Mouse (Mus musculus) neural tube, embryonic 11.5 days (tissue): Measurements from ENCODE around the gene Gm11985. TPM values are rescaled to one million over a fixed set of nuclear protein-coding genes. Genes with fewer than 3 reads are reported as not detected.

Experiments used
- ATAC-seq: fragments of 200-750 bp; cut with Nextera tagmentation; 2 replicates; pipeline ENCODE4 v1.8.0; 2017; ENCODE audit warnings: moderate number of reproducible peaks, mild to moderate bottlenecking, moderate TSS enrichment, moderate library complexity; ENCODE audit not compliant: insufficient read depth, low FRiP score, low TSS enrichment
- DNase-seq: peaks from one replicate; pipeline ENCODE4 v3.0.0-alpha.2; 2015; ENCODE audit warnings: low spot score
- H3K27ac ChIP-seq: fragments of 300-500 bp; sonication (generic); 2 replicates; pipeline ENCODE4 v1.5.1; 2014; ENCODE audit warnings: low read depth, mild to moderate bottlenecking, low read length
- H3K27me3 ChIP-seq: fragments of 300-500 bp; sonication (generic); 2 replicates; pipeline ENCODE4 v1.6.1; 2014; ENCODE audit warnings: mild to moderate bottlenecking, low read length, mixed read lengths; ENCODE audit not compliant: control insufficient read depth, insufficient read depth
- H3K36me3 ChIP-seq: fragments of 300-500 bp; sonication (generic); 2 replicates; pipeline ENCODE4 v1.6.1; 2014; ENCODE audit warnings: mild to moderate bottlenecking, low read length, moderate library complexity, mixed read lengths; ENCODE audit not compliant: control insufficient read depth, insufficient read depth
- H3K4me1 ChIP-seq: fragments of 300-500 bp; sonication (generic); 2 replicates; pipeline ENCODE4 v1.6.1; 2014; ENCODE audit warnings: low read length, mixed read lengths; ENCODE audit not compliant: control insufficient read depth, insufficient read depth
- H3K4me2 ChIP-seq: fragments of 300-500 bp; sonication (generic); 2 replicates; pipeline ENCODE4 v1.6.1; 2014; ENCODE audit warnings: low read depth, mild to moderate bottlenecking, moderate library complexity
- H3K4me3 ChIP-seq: fragments of 300-500 bp; sonication (generic); 2 replicates; pipeline ENCODE4 v1.5.1; 2014; ENCODE audit warnings: low read depth, low read length
- H3K9ac ChIP-seq: fragments of 300-500 bp; sonication (generic); 2 replicates; pipeline ENCODE4 v1.6.1; 2014; ENCODE audit warnings: mild to moderate bottlenecking, low read length
- H3K9me3 ChIP-seq: fragments of 300-500 bp; sonication (generic); 2 replicates; pipeline ENCODE4 v1.6.1; 2016; ENCODE audit warnings: low read length; ENCODE audit not compliant: control insufficient read depth
- WGBS: fragments of 180-500 bp; shearing (Covaris S2); extraction: QIAGEN DNeasy Blood & Tissue Kit; methylation state at CpG from one replicate; pipeline ENCODE4 v1.1.7; 2014; 5-methylcytosine and 5-hydroxymethylcytosine counted together
- polyA plus RNA-seq: library from polyadenylated mRNA; unstranded; fragments of >200 nt; fragmentation: Nextera tagmentation; extraction: Ambion mirVana; gene quantifications from 2 replicates; pipeline ENCODE4 v1.2.1, GENCODE M21; 2014

Gm11985 gene
- polyA plus RNA-seq, 1 experiment from 2014 or later: not detected

DNA sequence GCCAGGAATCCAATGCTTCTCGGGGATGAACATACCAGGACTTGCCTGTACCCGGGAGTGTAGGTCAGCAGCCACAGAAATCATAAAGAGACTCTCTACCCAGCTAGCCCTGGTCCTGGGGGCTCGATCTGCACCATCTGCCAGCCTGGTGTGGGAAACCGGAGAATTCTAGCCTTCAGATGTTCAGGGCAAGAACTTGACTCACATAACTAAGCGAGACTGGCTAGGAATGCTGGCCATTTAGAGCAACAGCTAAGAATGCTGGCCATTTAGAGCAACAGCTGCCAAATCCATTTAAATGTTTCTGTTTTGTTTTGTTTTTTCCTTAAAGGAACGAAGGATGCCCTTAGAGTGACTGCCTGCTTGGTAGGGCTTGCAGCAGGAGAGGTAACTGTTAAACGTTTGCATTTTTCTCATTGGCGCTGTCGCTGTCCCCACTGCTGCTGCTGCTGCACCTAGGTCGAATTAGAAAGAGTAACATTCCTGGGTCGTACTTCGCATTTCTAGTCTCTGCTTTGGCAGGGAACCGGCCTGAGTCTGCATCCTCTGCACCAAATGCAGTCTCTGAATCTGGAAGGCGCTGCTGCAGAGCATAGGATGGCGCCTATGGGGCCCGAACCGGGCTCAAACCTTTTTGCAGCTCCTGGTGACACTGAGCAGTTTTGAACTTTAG lies 23.9 kb upstream of the Gm11985 start:
- Histone ChIP-seq H3K4me2 (peak overlapping the region; percentile 86; the same call in 1 of the 2 replicates), H3K9me3 (no peaks in the 10 kb centered on the region), H3K9ac (no peak overlapping the region), H3K4me3 (peak overlapping the region; percentile 56), H3K27ac (no peak overlapping the region), H3K27me3 (peaks cover 14% of the 10 kb centered on the region), H3K4me1 (peaks cover 11% of the 10 kb centered on the region), H3K36me3 (no peaks in the 10 kb centered on the region)
- no peak for ATAC-seq
- DNase-seq: no peak
- 14% methylated on average over 17 of the region's 17 CpGs for whole genome bisulfite sequencing

DNA sequence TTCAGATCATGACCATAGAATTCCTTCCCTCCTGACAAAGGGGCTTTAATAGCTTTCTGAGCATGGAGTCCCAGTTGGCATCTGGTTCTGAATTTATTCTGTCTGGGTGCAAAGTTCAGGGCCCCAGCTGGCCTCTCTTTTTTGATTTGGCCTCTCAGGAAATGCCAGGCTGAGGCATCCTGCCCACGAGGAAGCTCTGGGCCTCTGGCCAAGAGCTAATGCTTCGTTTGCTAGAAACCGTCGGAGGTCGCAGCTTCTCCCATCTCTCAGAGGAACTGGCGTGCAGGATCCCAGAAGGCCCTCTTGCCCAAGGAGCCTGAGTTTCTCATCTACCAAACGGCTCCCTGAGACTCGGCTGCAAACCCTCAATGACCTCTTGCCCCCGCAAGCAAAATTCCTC lies 22.8 kb upstream of the Gm11985 start:
- Histone ChIP-seq H3K4me1 (peaks cover 11% of the 10 kb centered on the region), H3K9me3 (no peaks in the 10 kb centered on the region), H3K9ac (no peak overlapping the region), H3K4me3 (no peak overlapping the region), H3K27ac (no peak overlapping the region), H3K4me2 (no peak overlapping the region), H3K36me3 (no peaks in the 10 kb centered on the region), H3K27me3 (peaks cover 14% of the 10 kb centered on the region)
- WGBS: 21% methylated on average over 9 of the region's 9 CpGs
- peak; percentile 24 for DNase-seq
- ATAC-seq: no peak

DNA sequence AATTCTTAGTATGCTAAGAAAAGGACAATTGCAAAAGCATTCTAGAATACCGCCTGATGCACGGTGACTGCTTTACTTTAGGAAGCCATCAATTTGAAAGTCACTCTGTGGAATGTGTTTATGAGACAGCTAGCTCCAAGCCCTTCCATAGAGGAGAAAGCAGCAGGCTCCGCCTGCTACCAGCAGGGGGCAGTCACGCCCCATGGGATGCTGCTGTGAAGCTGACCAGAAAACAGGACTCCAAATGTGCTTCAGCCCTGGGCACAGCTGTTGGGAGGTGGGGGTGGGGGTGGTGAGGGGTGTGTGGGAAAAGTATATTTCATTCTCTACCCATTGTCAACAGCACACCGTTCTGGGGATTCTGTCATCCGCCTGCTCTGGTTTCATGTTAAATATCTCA lies 22.0 kb upstream of the Gm11985 start:
- DNase-seq: peak; percentile 82
- H3K27me3 ChIP-seq: peaks cover 14% of the 10 kb centered on the region
- peak; percentile 20 for ATAC-seq

DNA sequence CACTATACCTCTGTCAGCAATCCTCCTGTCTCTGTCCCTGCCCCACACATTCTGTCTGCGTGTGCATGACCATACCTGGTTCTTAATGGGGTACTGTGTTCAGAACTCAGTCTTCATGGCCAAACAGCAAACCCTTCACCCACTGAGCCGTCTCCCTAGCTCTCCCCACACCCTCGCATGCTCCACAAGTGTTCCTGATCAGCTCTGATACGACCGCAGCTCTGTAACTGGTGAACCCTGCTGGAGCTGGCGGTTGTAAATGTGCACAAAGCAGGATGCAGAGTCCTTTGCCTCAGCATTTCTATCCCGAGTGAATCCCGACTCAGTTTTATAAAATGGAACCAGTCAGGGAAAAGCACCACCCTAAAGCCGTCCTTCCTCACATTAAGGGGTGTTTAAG lies 15.5 kb upstream of the Gm11985 start:
- H3K9me3 ChIP-seq: no peaks in the 10 kb centered on the region
- H3K4me3 ChIP-seq: no peak overlapping the region
- WGBS: 89% methylated on average over 9 of the region's 9 CpGs
- H3K27me3 ChIP-seq: no peaks in the 10 kb centered on the region
- no peaks in the 10 kb centered on the region for H3K4me1 ChIP-seq
- DNase-seq (no peak), ATAC-seq (no peak)
- H3K4me2 ChIP-seq: no peak overlapping the region
- H3K36me3 ChIP-seq: no peaks in the 10 kb centered on the region
- H3K9ac ChIP-seq: no peak overlapping the region
- H3K27ac ChIP-seq: no peak overlapping the region

More for the DNA sequence above, 22.0 kb upstream of the Gm11985 start:
- 15% methylated on average over 6 of the region's 6 CpGs for WGBS
- Histone ChIP-seq H3K4me1 (peaks cover 11% of the 10 kb centered on the region), H3K4me2 (no peak overlapping the region), H3K9ac (no peak overlapping the region), H3K27ac (no peak overlapping the region), H3K9me3 (no peaks in the 10 kb centered on the region), H3K36me3 (no peaks in the 10 kb centered on the region), H3K4me3 (no peak overlapping the region)

DNA sequence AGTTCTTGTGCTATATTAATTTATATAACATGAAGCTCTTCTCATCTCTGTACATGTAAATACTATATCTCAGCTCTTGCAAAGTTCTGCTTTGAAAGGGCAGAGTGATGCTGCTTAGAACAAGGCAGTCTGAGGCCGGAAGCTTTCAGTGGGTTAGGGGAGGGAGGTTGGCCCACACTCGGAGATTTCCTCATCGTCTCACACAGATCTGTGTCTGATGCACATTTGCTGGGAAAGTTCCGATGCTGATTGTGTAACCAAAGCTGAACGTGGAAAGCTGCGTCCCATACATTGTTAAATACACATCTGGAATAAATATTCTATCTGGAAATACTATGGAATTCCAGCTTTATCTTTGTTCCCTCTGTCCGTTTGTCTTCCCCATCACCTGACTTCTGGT lies 13.8 kb upstream of the Gm11985 start:
- H3K9ac ChIP-seq: no peak overlapping the region
- no peak overlapping the region for H3K27ac ChIP-seq
- no peak for ATAC-seq
- WGBS: 85% methylated on average over 7 of the region's 7 CpGs
- no peak overlapping the region for H3K4me2 ChIP-seq
- no peaks in the 10 kb centered on the region for H3K36me3 ChIP-seq
- no peak overlapping the region for H3K4me3 ChIP-seq
- no peak for DNase-seq
- no peaks in the 10 kb centered on the region for H3K9me3 ChIP-seq
- H3K4me1 ChIP-seq: peaks cover 2% of the 10 kb centered on the region; the same call in 1 of the 2 replicates
- no peaks in the 10 kb centered on the region for H3K27me3 ChIP-seq

DNA sequence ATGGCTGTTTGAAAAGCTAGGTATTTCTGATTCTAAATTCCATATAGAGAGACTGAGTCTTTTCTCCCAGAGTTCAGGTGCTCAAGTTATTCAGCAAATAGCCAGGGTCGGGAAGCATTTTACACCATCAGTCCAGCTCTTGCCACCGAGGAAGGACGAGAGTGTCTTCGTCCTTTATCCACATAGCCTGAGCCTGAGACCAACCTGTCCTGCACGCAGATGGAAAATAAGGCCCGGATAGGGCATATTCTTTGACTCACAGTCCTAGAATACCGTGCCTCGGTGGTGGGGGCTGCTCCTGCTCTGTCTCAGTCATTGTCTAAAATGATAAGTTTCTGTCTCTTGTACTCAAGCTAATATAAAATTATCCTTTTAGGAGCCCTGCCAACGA lies 12.0 kb upstream of the Gm11985 start:
- Histone ChIP-seq H3K36me3 (no peaks in the 10 kb centered on the region), H3K27me3 (no peaks in the 10 kb centered on the region), H3K4me3 (no peak overlapping the region), H3K27ac (no peak overlapping the region), H3K4me1 (peaks cover 2% of the 10 kb centered on the region; the same call in 1 of the 2 replicates), H3K9ac (no peak overlapping the region), H3K9me3 (no peaks in the 10 kb centered on the region), H3K4me2 (no peak overlapping the region)
- 81% methylated on average over 9 of the region's 9 CpGs for WGBS
- no peak for DNase-seq
- ATAC-seq: no peak

DNA sequence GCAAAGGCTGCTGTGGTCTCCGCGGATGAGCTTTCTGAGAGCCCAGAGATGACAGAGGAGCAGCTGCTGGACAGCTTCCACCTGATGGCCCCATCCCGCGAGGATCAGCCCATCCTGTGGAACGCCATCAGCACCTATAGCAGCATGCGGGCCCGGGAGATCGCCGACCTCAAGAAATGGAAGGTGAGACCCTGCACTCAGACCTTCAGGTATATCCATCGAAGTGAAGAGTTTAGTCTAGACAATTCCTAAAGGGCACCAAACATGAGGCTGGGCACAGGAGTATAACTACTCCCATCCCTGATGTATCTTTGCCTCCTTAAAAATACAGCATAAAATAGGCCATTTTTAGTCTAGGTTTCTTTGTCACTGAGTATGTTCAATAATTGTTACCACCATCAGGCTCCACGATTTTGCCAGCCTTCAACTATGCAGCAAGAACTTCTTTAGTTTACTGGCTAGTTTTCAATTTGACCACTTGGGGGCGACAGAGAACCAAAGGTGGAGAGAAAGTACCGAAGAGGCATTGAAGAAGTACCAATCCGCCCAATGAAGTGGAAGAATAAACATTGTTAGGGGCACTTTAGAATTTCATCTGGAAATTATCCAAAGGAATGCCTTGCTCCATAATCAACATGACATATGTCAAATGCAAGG lies 11.5 kb upstream of the Gm11985 start:
- Histone ChIP-seq H3K27me3 (no peaks in the 10 kb centered on the region), H3K27ac (no peak overlapping the region), H3K9ac (no peak overlapping the region), H3K9me3 (no peaks in the 10 kb centered on the region), H3K4me3 (no peak overlapping the region), H3K4me1 (peaks cover 2% of the 10 kb centered on the region; the same call in 1 of the 2 replicates), H3K36me3 (no peaks in the 10 kb centered on the region), H3K4me2 (no peak overlapping the region)
- 58% methylated on average over 14 of the region's 14 CpGs for WGBS
- DNase-seq: peak; percentile 69
- ATAC-seq: peak; percentile 24; the same call in 1 of the 2 replicates

DNA sequence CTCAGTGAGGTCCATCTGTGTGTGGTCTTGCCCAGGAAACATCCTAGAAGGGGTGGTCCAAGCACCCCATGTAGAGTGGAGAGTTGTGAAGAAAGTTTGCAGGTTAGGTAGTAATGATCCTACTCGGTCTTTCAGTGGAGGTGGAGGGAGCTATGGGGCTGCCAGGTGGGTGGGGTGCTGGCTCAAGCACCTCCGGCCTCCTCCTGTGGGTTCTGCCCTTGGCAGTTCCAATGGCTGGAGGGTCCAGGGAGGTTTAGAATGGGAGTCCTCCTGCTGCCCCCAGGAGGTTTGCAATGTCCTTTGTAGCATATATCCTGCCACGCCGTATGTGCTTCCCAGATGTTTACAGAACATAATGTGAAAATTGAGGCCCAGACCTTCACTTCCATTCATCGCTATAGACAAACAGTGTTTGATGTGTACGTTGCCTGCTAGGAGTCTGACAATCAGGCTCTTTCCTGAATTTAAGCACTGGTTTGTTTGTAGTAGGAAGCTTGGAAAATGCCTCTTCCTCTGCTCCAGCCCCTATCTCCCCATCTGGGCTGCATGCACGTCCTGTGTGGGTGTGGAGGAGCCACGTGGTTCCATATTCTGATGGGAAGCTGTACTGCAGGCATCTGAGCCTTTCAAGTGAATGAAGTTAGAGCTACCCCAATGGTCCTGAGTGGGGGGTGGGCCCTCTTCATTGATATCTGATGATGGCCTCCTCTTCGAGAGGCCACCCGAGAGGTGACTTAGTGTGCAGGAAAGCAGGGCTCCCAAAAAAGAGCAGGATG lies 10.3 kb upstream of the Gm11985 start:
- Histone ChIP-seq H3K36me3 (no peaks in the 10 kb centered on the region), H3K4me3 (no peak overlapping the region), H3K4me1 (peaks cover 2% of the 10 kb centered on the region; the same call in 1 of the 2 replicates), H3K27ac (no peak overlapping the region), H3K4me2 (no peak overlapping the region), H3K9ac (no peak overlapping the region), H3K9me3 (no peaks in the 10 kb centered on the region), H3K27me3 (no peaks in the 10 kb centered on the region)
- no peak for ATAC-seq
- 85% methylated on average over 10 of the region's 10 CpGs for WGBS
- DNase-seq: no peak
